Mouse (Mus musculus) kidney, adult 8-10 months (tissue): ENCODE measurements around the gene Snx1.

ENCODE experiments used
- DNase-seq, 2 experiments: peaks; one replicate each; pipeline ENCODE4 v3.0.0; 2022

Gene Snx1

DNA sequence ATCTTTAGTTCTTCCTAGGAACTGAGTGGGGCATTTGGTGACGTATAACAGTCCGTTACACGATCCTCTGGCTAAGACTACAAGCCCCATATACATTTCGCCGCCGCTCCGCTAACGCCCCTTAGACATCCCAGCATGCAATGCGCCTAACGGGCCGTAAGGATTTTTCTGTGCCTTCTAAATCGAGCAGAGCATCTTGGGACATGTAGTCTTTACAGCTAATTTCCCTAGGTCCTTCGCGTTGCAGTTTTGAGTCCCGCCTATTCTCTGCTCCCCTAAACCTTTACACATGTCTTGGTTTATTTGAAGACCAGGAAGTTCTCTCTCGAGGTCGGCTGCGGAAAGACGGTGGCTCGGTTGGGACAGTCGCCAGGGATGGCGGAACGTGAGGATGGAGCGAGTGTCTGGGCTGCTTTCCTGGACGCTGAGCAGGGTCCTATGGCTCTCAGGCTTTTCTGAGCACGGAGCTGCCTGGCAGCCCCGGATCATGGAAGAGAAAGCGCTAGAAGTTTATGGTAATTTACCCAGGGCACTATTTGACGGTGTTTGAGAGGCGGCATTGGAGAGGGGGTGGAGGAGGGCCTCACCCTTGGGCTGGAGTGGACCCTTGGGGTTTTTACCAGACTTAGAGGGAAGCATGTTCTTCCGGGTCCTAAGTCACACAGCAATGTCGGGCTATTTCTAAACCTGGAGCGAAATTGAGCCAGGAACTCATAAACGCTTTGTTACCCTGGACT, at the start of gene Snx1, which contains the start of gene Ciao2a:
Snx1 (minus strand) TSS at position 132 of the 737 bp plus-strand sequence.
Ciao2a (plus strand) TSS at position 156 of the 737 bp plus-strand sequence.
- DNase-seq: peak; percentile 96 to 97

DNA sequence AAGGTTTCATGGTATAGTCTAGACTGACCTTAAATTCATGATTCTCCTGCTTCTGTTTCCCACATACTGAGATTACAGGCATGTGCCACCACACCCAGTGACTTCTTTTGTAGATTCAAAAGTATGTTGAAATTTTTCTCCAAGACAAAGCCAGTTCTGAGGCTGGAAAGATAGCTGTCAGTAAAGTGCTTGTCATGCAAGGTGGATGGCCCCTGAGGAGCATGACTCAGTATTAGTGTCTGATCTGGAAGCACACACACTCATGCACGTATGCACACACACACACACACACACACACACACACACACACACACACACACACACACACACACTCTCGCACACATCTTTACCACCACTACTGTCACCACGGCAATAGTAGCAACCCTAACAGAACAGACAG, 48.6 kb upstream of the Snx1 start:
- no peak for DNase-seq

DNA sequence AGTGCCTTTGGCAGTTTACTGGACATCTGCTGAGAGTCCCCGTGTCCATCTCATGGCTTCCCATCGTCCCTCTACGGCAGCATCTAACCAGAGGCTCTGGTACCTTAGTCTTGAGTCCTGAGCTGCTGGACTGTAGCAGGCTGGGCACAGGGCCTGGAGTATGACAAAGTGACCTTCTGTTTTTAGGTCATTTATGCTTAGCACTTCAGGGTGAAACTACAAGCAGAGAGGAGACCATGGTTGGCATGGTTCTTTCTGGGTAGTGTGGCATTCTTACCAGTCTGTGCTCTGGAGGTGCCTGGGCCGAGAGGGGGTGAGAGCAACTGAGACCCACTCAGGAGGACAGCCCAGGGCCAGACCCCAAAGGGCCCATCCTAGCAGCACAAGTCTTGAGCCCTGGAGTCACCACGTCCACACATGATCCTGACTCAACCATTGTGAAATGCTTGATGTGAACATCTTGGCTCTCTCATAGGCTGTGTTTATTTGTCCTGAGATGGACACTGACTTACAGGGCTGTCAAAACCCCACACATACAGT, 47.0 kb upstream of the Snx1 start:
- DNase-seq: no peak

DNA sequence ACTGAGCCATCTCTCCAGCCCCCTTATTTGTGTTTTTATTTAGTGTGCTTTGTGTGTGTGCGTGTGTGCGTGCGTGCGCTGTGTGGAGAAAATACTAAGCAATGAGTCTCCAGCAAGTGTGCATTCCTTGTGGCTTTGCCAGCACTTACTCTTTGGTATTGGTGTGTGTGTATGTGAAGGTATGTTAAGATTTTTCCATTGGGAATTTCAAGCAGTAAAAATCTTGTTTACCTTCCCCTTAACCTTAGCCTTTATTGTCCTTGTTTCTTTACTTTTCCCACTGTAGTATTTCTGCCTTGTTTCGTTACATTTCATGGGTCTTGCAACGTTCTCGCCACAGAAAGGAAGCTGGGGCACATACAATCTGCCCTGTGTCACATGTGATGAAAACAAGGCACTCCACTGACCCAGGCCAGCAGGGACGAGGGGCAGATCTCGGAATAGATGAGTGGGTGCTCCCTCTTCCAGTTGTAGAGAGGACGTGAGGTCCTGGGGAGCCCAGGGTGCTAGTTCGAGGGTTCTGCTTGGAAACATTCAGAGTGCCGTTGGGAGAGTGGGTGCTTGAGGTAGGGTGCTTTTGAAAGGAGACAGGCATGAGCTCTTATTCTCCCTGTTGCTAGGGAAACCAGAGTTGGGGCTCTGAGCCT, 45.0 kb upstream of the Snx1 start:
- no peak for DNase-seq

DNA sequence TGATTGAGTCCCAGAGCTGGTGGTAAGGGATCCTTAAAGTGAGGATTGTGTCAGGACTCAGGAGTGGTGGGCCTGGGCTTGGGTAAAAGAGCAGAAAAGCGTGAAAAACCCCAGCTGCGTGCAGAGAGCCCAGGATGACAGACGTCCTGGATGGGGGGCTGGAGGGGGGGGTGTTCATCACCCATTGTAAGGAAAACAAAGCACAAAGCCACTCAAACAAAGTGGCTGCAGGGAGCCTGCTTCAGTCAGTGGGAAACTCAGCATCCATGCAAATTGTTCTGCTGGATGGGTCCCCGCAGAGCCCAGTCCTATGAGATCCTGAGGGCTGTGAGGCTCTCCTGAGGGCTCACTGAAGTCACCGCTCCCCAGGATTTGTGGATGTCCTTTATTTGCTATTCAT, 44.1 kb upstream of the Snx1 start:
- DNase-seq: no peak

DNA sequence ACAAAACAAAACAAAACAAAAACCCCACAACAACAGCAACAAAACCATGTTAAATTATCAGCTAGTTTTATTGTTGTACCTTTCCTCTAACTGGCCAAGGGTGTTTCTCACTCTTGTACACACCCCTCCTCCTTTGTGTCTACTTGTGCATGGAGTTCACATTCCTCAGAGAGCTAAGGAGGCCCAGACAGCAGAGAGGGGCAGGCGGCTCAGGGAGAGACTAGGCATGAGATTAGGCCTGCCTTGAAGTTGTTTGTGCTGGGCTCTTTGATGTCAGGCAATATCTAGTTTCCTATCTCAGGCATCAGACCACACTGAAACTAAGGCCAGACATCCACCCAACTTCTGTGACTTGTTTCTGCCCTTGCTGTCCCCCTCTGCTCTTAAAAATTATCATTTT, 41.8 kb upstream of the Snx1 start:
- DNase-seq: no peak

DNA sequence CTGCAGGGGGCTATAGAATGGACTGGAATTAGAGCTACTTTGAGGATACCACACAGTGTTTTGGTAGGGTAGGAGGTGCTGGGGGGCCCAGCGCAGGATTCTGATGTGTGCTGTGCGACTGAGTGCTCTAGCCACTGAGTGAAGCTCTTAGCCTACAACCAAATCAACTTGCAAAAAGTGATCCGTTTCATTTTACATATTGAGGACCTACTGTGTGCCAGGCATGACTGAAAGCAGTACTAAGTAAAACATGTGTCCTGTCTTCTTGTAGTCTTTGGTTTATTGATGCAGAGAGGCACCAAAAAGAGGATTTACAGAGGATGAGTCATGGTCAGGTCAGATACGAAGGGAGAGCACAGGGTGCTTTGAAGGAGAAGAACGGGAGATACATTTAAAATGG, 40.8 kb upstream of the Snx1 start:
- no peak for DNase-seq

DNA sequence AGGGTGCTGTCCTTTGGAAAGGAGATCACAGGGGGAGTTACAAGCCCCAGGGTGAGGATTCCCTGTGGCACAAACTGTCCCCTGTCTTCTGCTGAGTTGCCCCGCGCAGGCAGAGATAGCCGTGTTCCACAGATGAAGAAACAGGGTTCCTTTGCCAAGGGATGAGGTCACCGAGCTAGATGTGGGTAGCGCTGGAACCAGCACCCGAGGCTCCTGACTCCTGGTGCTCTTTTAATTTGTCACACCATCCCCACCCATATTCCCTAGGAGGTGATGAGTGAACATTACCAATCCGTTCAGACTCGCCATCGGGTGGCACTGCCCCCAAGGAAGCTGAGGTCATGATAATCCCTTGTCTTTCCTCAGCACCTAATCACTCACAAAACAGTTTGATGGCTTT, 36.6 kb upstream of the Snx1 start:
- DNase-seq: no peak

DNA sequence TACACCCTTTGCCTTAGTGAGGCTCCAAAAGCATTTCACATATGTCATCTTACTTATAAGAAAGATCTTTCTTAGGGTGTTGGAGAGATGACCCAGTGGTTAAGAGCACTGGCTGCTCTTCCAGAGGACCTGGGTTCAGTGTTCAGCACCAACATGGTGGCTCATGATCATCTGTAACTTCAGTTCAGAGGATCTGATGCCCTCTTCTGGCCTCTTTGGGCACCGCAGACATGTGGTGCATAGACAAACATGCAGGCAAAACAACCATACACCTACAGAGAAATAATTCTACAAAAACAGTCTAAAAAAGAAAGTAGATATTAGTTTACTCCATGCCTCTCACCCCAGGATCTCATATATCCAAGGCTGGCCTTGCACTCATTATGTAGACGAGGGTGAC, 33.8 kb upstream of the Snx1 start:
- no peak for DNase-seq

DNA sequence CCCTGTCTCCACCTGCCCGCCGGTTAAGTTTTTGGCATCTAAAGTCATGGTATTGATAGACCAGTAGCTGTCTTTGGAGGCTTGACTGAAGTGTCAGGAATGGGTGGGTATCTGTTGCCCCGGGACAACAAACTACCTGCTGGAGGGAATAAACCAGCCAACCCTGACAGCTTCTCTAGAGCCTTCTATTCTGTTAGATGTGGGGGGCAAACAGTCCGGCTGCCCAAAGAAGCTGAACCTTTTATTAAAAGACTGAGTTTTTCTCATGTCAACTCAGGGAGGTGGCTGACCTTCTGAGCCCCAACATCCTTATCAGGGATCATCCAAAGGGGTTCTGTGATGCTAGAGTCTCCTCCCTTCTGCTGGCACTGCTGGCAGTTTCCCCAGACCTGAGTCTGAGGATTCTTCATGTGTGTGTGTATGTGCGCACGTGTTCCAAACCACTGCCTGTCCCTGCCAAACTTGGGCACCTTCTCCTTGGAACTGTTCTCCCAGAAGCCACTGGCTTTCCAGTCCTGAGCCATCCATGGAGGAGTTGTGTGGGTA, 32.6 kb upstream of the Snx1 start:
- DNase-seq: no peak

DNA sequence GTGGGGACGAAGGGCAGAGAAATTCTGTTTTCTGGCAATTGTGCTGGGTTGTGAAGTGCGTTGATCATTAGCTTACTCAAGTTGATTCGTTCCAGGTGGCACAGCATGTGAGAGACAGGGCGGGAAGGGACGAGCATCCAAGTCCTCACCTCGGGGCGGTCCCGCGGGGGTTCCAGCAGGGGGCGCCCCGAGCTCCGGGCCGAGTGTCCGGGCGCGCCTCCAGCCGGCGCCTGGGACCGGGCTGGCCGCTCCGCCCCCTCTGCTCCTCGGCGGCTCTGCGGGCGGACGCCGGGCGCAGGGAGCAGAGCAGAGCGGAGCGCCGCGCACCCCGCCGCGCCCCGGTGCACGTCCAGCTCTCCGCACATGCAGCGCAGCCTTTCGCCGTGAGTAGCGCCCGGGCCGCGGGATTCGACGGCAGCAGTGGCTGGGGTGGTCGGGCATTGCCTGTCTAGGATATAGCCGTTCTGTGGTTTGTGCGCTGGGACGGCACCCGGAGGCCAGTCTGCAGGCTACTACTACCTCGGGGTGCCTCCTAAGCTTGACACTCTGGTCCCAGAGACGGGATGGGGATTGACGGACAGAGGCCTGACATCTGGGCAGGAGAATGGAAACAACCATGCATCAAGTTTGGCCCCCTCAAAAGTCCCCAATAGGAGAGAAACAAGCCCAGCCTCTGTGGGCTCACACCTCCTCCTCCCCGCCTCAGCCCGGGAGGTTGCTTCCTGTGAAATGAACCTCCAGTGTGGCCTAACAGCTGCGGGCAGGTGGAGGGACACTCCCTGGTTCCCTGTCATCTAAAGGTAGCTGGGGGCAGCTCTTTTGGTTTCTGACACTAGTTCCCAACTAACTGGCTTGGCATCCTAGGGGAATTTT, 31.8 kb upstream of the Snx1 start, which contains the start of gene Dapk2:
Dapk2 (plus strand) TSS at position 266 of the 873 bp plus-strand sequence.
- DNase-seq: peak; percentile 86 to 89

DNA sequence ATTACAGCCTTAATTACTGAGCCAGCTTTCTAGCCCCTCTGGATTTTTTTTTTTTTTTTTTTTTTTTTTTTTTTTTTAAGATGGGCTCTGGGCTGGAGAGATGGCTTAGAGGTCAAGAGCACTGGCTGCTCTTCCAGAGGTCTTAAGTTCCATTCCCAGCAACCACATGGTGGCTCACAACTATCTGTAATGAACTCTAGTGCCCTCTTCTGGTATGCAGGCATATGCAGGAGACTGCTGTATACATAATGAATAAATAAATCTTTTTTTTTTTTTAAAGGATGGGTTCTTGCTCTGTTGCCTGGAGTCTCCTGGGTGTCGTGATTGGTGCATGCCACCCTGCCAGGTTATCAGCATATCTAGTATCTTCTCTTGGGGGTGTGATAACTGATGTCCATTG, 29.1 kb upstream of the Snx1 start:
- no peak for DNase-seq

DNA sequence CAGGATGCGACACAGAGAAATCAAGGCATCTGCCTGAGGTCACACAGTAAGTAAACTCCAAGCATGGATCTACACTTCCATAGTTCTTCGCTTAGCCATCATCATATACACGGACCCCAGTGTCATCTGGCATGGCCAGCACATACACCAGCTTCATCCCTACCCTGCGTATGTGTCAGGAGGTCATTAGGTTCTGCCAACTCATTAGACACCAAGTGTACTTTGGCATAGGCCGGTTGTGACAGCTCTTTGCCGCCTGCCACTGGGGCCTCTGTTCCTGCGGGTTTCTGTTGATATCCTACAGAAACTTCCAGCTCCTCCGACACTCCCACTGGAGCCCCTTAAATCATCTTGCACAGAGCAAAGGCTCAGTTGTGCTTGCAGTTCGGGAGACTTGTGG, 27.6 kb upstream of the Snx1 start:
- no peak for DNase-seq

DNA sequence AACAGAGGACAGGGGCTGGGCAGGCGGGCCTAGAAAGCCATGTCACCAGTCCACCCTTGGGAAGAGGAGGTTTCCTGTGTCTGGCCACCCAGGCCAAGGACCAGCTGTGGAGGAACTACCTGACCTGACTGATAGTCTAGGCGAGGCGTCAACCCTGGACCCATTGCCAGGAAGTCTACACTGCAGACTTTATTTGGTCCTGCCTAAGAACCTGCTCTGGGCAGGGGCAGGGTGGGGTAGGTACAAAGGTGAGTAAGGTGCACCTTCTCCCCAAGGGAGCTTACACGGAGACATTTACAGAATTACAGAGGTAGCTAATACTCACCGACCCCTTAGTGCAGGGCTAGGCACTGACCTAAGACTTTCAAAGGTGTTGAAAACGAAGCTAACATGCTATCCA, 27.2 kb upstream of the Snx1 start:
- DNase-seq: no peak

DNA sequence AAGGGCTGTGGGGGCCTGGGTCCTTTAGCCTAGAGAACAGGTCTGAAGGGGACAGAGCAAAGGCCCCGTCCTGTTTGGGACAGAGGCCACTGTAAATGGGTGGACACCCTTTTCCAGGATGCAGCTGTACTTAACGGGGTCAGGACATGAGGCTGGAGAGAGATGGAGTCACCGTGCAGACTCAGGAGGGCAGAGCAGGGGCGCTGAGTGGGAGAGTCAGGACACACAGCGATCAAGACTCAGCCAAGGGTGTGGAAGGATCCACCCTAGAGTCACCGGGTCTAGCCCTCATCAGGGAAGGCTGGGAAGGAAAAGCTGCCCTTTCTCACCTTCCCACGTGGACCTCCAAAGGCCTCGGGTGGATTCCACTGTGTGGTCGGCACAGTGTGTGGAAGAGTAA, 25.6 kb upstream of the Snx1 start:
- no peak for DNase-seq

DNA sequence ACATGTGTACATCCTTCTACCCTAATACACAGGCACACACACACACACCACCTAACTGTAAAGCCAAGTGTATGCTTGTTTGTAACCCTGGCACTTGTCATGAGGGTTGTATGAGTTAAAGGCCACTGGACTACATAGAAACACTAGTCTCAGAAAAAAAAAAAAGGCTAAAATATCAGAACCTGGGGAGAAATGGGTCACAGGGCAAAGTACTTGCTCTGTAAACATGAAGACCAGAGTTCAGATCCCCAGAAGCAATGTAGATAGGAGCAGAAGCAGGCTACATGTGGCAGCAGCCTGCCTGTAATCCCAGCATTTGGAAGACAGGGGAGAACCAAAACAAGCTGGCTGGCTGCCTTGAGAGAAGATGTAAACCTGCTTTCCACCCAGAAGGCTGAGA, 19.8 kb upstream of the Snx1 start:
- no peak for DNase-seq

DNA sequence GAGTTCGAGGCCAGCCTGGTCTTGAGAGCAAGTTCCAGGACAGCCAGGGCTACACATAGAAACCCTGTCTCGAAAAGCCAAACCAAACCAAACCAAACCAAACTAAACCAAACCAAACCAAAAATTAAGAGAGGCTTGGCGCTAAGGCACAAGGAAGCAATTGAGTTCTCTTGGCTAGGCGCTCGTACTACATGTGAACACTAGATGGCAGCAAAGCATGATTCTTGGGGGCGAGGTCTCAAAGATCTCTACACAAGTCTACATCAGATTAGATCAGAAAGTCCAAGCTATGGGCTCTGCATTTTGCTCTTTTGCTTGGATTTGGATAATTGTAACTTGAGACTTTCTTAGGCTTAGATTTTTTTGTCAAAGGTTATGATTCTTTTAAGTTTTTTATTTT, 17.9 kb upstream of the Snx1 start:
- peak; percentile 47 to 75 for DNase-seq

DNA sequence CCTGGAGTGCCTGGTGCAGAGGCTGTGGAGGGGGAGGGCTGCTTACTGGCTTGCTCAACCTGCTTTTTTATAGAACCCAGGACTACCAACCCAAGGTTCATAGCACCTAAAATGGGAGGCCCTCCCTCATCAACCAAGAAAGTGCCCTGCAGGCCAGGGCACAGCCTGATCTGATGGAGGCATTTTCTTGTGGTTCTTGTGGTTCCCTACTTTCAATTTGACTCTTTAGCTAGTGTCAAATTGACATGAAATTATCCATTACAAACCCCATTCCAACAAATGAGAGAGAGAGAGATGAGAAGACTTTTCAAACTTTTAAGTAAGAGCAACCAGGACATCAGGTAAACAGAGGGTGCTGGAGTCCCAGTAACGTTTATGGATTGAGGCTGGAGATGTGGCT, 15.9 kb upstream of the Snx1 start:
- DNase-seq: no peak

DNA sequence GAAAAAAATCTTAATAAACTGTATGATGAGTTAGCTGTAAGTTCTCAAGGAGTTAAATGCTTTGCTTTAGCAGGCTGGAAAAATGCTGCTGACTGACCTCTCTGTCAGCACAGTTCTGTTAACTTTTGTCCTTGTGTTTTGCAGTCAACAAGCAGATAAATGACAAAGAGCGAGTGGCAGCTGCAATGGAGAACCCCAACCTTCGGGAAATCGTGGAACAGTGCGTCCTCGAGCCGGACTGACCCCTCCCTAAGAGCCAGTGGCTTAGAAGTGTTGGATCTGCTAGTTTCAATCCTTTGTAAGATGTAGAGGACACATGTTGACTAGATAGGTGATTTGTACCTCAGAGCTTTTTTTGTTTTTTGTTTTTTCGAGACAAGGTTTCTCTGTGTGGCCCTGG, 11.8 kb upstream of the Snx1 start:
- no peak for DNase-seq

DNA sequence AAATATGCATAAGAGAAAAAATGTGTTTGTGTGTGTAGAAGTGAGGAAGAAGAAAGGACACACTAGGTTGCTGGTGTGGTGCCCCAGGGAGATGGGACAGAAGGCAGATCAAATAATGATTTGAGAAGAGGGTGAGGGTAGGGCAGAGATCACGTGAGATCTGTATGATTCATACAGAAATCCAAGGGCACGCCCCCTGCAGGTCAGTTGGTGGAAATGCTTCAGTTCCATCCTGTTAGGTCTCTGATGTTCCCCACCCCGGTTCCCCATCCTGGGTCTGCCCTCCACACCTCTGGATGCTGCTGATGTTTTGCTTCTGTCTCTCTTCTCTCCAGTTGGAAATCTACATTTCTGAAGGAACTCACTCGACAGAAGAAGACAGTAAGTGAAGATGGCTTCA, 9.6 kb upstream of the Snx1 start:
- peak in 1 of 2 experiments; percentile 27 for DNase-seq

DNA sequence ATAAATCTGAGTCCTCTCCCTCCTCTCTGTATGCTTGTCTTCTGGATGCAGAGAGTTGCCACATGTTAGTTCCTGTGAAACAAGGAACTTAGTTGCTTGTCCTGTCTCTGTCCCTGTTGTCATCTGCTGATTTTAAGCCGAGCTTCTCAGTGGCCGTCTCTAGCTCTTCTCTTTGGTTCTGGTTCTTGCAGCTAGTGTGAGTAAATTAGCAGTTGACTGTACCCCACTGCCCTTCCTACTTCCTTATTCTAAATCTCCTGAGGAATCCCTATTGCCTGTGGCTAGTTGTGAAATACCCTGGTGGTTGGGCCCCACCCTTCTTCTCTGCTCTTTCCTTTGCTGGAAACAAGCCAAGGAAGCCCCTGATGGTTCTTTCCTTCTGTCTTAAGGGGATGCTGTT, 5.1 kb upstream of the Snx1 start:
- DNase-seq: no peak

DNA sequence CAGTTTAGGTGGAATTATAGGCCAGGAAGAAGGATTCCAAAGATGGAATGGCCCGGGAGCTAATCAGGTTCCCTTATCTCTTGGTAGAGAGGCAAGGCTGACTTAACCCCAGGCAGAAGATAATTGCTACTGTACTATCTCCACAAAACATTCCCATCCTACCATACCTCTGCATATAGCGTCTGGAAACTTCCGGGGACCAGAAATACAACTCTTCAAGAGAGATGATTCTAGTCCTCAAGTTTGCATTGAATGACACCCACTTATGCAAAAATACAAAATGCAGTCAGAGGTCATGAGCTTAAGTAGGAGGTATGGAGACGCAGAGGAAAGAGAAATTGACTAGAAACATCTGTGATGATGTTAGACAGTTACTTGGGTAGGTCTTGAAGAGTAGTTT, 1.5 kb upstream of the Snx1 start:
- DNase-seq: no peak

DNA sequence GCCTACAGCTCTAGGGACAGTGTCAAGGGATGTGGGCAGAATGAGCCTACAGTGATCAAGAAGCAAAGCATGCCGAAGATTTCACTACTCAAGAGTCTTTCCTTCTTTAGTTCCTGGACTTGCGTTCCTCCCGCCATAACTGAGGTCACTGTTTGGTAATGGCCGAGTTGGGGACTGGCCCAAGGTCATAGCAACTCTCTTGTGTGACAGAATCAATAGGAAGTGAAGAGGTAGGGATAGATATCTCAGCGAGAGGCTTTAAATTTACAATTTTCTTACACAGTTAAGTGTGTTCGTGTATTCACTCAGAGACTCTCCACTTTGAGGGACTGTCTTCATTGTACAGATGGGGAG, 783 bp upstream of the Snx1 start:
- DNase-seq: no peak
